Mouse (Mus musculus) G1E (cell line): Measurements from ENCODE around the gene Nup62cl.

Source experiments
- CTCF ChIP-seq: IDR thresholded peaks from 2 replicates; pipeline ENCODE4 v1.5.1; 2012; ENCODE audit warnings: low read depth, low read length, inconsistent platforms, mixed read lengths
- GATA1 ChIP-seq: IDR thresholded peaks from 2 replicates; pipeline ENCODE4 v1.6.1; 2012; ENCODE audit warnings: borderline replicate concordance, low read length, inconsistent platforms, mixed read lengths
- POLR2AphosphoS5 ChIP-seq: IDR thresholded peaks from 2 replicates; pipeline ENCODE4 v1.6.1; 2012; ENCODE audit warnings: low read depth, low read length, inconsistent platforms; ENCODE audit not compliant: insufficient replicate concordance
- TAL1 ChIP-seq: conservative IDR thresholded peaks from 2 replicates; pipeline ENCODE4 v1.6.1; 2012; ENCODE audit warnings: low read depth, low read length, inconsistent platforms, mixed read lengths

DNA sequence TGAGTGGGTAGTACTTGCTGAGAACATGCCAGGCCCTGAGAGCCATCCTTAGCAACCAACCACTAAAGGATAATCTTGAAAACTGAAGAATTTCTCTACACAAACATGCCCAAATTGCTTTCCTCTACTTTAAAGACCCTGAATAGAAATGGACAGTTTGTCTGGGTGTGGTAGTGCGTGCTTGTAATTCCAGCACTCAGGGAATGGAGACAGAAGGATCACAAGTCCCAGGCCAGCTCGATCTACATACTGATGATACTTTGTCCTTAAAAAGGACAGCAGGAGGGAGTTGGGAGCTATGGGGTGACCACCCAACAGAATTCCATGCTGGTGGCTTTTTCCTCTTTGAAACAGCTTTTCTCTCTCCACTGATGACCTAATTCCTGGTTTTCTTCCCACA, 31.6 kb upstream of the Nup62cl start:
- no peak for TF ChIP-seq CTCF
- no peak for TF ChIP-seq GATA1
- no peak for TF ChIP-seq POLR2AphosphoS5
- no peak for TF ChIP-seq TAL1
